Comparison of ENCODE assay signal across 8 mouse cellular contexts in genomic region chr7:65690869-65691268, GRCm38 (mm10). TPM values are rescaled to one million over a fixed set of nuclear protein-coding genes. Genes with fewer than 3 reads are reported as not detected.
DNase-seq lines count a peak whose midpoint lies in the region; ATAC-seq and TF ChIP-seq lines count a peak whose summit lies in the region.

Tm2d3 (plus strand) TSS chr7:65691169.

- TF ChIP-seq POLR2A in liver, adult 2 months (IDR thresholded peaks at IDR 0.05; ENCODE audit: extremely low read depth, insufficient read depth, low read length) = no peak
- TF ChIP-seq POLR2A in myocyte (IDR thresholded peaks at IDR 0.05; ENCODE audit: insufficient read length, low read depth) = no peak

- no peak within 1 kb of the TSS for H3K27ac ChIP-seq in liver, adult 2 months (replicated peaks; ENCODE audit: insufficient read depth, low read depth, low read length)
- H3K27ac ChIP-seq in brown adipose tissue, adult 24 weeks (replicated peaks; ENCODE audit: low read depth, low read length) = no peak within 1 kb of the TSS
- H3K27ac ChIP-seq in heart, embryonic 15.5 days = no peak within 1 kb of the TSS

- no peak within 1 kb of the TSS for H3K4me3 ChIP-seq in liver, adult 2 months (ENCODE audit: insufficient read depth, low read depth, low read length)
- H3K4me3 ChIP-seq in brown adipose tissue, adult 24 weeks (ENCODE audit: insufficient read depth, low read depth, low read length) = no peak within 1 kb of the TSS
- no peak within 1 kb of the TSS for H3K4me3 ChIP-seq in heart, embryonic 15.5 days
- no peak within 1 kb of the TSS for H3K4me3 ChIP-seq in myocyte

- DNase-seq in liver, adult 2 months (ENCODE audit: extremely low read depth, low read depth, low spot score) = no peak
- DNase-seq in liver = no peak
- no peak for DNase-seq in left cerebral cortex, postnatal 25 days (ENCODE audit: low spot score in 2 of 2)
- DNase-seq in urinary bladder, postnatal 10 days (ENCODE audit: low spot score) = no peak
- DNase-seq in spleen, adult 12 weeks (ENCODE audit: low spot score) = no peak

- H3K4me1 ChIP-seq in liver, adult 2 months (ENCODE audit: control insufficient read depth, insufficient read depth, low read length) = 0 out of 2 replicates have a peak, but pooled peaks cover 3% of the 10 kb centered on the region
- peaks cover 4% of the 10 kb centered on the region for H3K4me1 ChIP-seq in brown adipose tissue, adult 24 weeks (ENCODE audit: control insufficient read depth, insufficient read depth, insufficient read length, low read length)
- H3K4me1 ChIP-seq in heart, embryonic 15.5 days (replicated peaks) = peaks cover 13% of the 10 kb centered on the region

- H3K9ac ChIP-seq in liver, adult 2 months (ENCODE audit: low read depth, low read length) = no peak within 1 kb of the TSS
- no peak within 1 kb of the TSS for H3K9ac ChIP-seq in heart, embryonic 15.5 days

- WGBS in liver, adult 2 months = 92% methylated on average over 7 of the region's 7 CpGs
- WGBS in heart, embryonic 15.5 days = 86% methylated on average over 7 of the region's 7 CpGs

- no peak for ATAC-seq in heart, embryonic 15.5 days (replicated peaks; ENCODE audit: insufficient number of reproducible peaks, insufficient read depth, low FRiP score, low read depth)

- no peaks in the 10 kb centered on the region for H3K79me2 ChIP-seq in liver, adult 2 months (ENCODE audit: control insufficient read depth, insufficient read depth, low read length)
- H3K79me2 ChIP-seq in myocyte (ENCODE audit: control insufficient read depth, insufficient read depth) = peaks cover 8% of the 10 kb centered on the region

- H3ac ChIP-seq in myocyte (ENCODE audit: control insufficient read depth, insufficient read length) = no peak within 1 kb of the TSS

- H3K4me2 ChIP-seq in heart, embryonic 15.5 days = no peak within 1 kb of the TSS
- H3K4me2 ChIP-seq in myocyte (ENCODE audit: low read depth) = no peak within 1 kb of the TSS

- no peak for TF ChIP-seq CTCF in liver, adult 2 months (IDR thresholded peaks at IDR 0.05; ENCODE audit: low read depth, low read length)

- intact Hi-C loops in left cerebral cortex, postnatal 25 days (cut with DNase I) = no loop called here

- peaks cover 3% of the 10 kb centered on the region for H3K36me3 ChIP-seq in liver, adult 2 months (ENCODE audit: control insufficient read depth, insufficient read depth, low read length)
- no peaks in the 10 kb centered on the region; the same call in 1 of the 2 replicates for H3K36me3 ChIP-seq in heart, embryonic 15.5 days
- no peaks in the 10 kb centered on the region for H3K36me3 ChIP-seq in myocyte (ENCODE audit: control insufficient read depth, insufficient read depth)

- no peaks in the 10 kb centered on the region for H3K9me3 ChIP-seq in heart, embryonic 15.5 days (replicated peaks)

- no peaks in the 10 kb centered on the region for H3K27me3 ChIP-seq in liver, adult 2 months (ENCODE audit: control insufficient read depth, insufficient read depth, low read length)
- H3K27me3 ChIP-seq in heart, embryonic 15.5 days = no peaks in the 10 kb centered on the region
- no peaks in the 10 kb centered on the region for H3K27me3 ChIP-seq in myocyte (ENCODE audit: control insufficient read depth, insufficient read depth, insufficient read length)

TF ChIP-seq in myocyte, 11 proteins besides CTCF, POLR2A, EP300 and RAD21:
- TF ChIP-seq TCF3 (IDR thresholded peaks at IDR 0.05; ENCODE audit: insufficient read length, low read depth) = no peak
- TF ChIP-seq MYOD1 (IDR thresholded peaks at IDR 0.05; ENCODE audit: control insufficient read depth in 1 of 3, insufficient read length in 2 of 3, low read depth in 2 of 3) = no peak
- TF ChIP-seq MYOG (IDR thresholded peaks at IDR 0.05; ENCODE audit: control insufficient read depth in 1 of 3, insufficient read depth in 1 of 3, insufficient read length in 2 of 3, low read depth in 2 of 3) = no peak
- no peak for TF ChIP-seq MAX (IDR thresholded peaks at IDR 0.05; ENCODE audit: low read depth)
- TF ChIP-seq E2F4 (IDR thresholded peaks at IDR 0.05; ENCODE audit: insufficient read depth) = no peak
- TF ChIP-seq POLR2AphosphoS2 (IDR thresholded peaks at IDR 0.05; ENCODE audit: insufficient read length, low read depth) = no peak
- no peak for TF ChIP-seq TCF12 (IDR thresholded peaks at IDR 0.05; ENCODE audit: insufficient read depth, poor library complexity, severe bottlenecking)
- no peak for TF ChIP-seq CEBPB (IDR thresholded peaks at IDR 0.05; ENCODE audit: insufficient read depth, poor library complexity, severe bottlenecking)
- no peak for TF ChIP-seq USF1 (IDR thresholded peaks at IDR 0.05; ENCODE audit: low read depth)

RNA-seq across cellular contexts. Expression of gene Tm2d3, which starts in this region (rescaled TPM):
- 101 and 111 TPM in 2 replicates for total RNA-seq in liver, adult 2 months (2014; rRNA removed)
- 94.3 and 96.5 TPM in 2 replicates for polyA plus RNA-seq in liver, adult 2 months (2012; rRNA removed)
- 41.7 and 63.3 TPM in 2 replicates for polyA plus RNA-seq in brown adipose tissue, adult 24 weeks (2012; ENCODE audit: insufficient read depth, insufficient read length, missing spikeins)
- 47.0 and 50.3 TPM in 2 replicates for polyA plus RNA-seq in heart, embryonic 15.5 days (2015; fragmentation: Nextera tagmentation; extraction: Ambion mirVana)
- 10 to 100 TPM; 50.2 to 59.7 TPM for total RNA-seq in left cerebral cortex, postnatal 25 days (2021)
- polyA plus RNA-seq in myocyte (2012; fragmentation: generic; extraction: Trizol) = 37.8 TPM
